Mouse (Mus musculus): ENCODE measurements around the gene Pla1a.
"Not testable (repeated sequence)": the region's sequence is repeated elsewhere in the genome, so short reads cannot be mapped to it uniquely, and the experiment has no call there.

The Pla1a gene

DNA sequence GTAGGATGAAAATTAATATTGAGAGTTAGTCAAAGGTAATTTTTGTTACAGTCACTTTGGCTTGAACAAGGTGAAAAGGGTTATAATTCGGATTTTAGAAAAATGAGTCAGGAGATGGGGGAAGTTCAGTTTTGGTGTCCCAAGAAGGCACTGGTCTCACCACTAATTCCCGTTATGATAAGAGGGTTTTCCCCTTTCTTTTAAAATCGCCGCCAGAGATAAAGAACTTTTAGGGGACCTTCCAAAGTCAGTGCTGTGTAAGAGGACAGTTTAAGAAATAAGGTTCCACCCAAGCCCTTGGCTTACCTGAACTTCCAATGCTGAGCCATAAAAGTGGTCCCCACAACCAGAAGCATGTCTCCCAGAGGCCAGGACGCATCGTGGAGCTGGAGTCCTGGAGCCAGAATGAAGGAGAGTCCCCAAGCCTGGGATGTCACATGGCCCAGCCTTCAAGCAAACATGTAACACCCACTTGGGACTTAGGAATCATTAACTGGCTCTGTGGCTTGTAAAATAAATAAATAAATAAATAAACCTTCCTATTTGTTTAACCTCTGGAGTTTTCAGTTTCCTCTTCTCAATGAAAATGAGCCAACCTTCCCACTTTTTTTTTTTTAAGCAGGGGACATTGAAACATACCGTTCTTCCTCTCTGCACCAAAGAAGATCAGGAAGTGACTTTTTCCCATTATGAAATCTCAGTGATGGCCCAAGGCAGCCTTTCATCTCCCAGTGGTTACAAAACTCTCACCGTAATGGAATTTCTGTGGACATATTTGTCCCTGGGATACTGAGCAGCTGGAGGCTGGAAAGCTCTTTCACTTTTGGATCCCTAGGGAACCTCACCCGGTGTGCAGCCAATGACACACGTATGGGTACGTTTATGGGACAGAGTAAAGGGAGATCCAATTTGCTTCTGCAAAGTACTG, at the start of gene Pla1a:
Gene Pla1a, minus strand, starts transcription at position 648 of the 928 bp plus-strand sequence.
- in situ Hi-C loops (cut with MboI, MseI): no loop called here

DNA sequence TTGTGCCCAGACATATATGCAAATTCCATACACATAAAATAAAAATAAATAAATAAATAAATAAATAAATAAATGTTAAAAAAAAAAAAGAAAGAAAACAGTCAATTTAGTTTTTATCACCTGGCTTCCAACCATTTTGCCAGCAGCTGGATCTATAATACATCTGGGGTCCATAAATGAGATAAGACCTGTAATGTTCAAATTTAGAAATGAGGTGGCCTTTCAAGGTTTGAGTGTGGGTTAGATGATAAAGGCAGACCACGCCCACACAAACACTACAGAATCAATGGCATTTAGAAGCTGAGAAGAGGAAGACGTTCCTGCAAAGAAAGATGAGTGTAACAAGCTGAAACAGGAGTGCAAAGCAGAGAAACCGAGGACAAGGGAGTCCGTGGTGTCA, 48.4 kb upstream of the Pla1a start:
- in situ Hi-C loops (cut with MboI, MseI): loop anchor here (5.0 to 10.0 kb wide), 3 partner anchors 34 to 159 kb away; no protein-coding TSS in a partner anchor

DNA sequence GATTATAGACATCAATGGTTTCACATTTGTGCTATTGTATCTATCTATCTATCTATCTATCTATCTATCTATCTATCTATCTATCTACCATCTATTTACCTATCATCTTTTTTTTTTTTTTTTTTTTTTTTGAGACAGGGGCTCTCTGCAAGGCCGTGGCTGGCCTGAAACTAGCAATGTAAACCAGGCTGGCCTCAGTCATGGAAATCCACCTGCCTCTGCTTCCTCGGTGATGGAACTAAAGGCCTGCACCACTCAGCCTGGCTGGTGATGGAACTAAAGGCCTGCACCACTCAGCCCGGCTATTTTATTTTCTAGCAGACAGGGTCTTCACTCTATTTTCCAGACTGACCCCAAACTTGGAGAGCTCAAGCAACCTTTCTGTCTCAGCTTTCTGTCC, 45.4 kb upstream of the Pla1a start:
- in situ Hi-C loops (cut with MboI, MseI): no loop called here

DNA sequence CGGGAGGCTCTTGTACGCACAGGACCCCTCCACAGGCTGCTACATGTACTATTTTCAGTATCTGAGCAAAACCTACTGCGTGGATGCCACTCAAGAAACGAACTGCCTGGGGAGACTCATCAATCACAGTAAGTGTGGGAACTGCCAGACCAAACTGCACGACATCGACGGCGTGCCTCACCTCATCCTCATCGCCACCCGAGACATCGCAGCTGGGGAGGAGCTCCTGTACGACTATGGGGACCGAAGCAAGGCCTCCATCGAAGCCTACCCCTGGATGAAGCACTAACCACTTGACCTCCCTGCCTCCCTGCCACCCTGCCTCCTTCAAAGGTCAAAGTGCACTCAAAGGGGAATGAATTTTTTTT, 44.3 kb upstream of the Pla1a start:
- in situ Hi-C loops (cut with MboI, MseI): not testable (repeated sequence)

DNA sequence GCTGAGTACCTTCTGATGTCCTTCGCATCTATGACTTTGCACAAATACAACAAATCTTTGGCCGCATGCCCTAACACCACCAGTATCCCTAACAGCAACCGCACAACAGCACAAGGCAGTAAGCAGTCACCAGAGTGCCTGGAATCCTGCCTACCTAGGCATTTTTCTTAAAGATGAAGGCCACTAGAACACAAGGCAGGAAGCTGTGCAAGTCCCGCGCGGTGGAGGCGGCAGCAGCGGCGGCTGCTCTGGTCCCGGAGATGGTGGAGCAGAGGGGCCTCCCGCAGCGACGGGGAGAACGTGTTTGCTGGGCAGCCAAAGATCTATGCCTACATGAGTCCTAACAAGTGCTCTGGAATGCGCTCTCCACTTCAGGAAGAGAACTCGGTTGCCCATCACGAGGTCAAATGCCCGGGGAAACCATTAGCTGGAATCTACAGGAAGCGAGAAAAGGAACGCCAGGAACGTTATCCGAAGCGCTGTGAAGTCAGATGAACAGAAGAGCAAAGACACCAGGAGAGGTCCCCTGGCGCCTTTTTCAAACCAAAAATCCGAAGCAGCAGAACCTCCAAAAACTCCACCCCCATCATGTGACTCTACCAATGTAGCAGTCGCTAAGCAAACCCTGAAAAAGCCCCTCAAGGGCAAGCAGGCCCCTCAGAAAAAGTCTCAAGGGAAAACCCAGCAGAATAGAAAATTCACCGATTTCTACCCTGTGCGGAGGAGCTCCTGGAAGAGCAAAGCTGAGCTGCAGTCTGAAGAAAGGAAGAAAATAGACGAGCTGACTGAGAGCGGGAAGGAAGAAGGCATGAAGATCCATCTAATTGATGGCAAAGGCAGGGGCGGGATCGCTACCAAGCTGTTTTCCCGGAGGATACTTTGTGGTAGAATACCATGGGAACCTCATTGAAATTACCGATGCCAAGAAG, 43.6 kb upstream of the Pla1a start:
- in situ Hi-C loops (cut with MboI, MseI): no loop called here

DNA sequence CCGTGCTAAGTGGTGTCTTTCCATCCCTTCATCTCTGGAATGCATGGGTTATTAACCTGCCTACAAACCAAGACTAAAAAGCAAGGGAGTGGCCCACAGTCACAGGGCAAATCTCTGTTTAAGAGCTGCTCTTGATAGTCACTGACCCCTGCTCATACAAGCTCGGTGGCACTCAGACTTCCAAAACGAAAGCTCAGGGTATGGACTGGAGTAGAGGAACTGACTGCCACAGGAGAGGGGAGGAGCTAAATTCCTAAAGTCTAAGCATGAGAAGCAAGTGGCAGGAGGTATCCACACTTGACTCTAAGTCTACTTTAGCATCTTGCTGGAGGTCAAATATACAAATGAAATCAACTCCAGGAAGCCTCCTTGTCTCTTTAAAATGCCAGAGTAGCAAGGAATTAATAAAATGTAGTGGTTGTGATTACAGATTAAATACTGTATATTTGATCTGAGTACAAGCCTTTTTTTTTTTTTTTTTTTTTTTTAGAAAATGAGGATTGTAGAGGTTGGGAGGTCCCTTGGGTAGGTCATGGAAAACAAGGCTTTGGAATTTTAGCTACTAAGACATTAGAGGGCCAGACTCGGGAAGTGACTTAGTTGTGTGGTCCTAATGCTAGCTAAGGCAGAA, 42.9 kb upstream of the Pla1a start:
- in situ Hi-C loops (cut with MboI, MseI): no loop called here

DNA sequence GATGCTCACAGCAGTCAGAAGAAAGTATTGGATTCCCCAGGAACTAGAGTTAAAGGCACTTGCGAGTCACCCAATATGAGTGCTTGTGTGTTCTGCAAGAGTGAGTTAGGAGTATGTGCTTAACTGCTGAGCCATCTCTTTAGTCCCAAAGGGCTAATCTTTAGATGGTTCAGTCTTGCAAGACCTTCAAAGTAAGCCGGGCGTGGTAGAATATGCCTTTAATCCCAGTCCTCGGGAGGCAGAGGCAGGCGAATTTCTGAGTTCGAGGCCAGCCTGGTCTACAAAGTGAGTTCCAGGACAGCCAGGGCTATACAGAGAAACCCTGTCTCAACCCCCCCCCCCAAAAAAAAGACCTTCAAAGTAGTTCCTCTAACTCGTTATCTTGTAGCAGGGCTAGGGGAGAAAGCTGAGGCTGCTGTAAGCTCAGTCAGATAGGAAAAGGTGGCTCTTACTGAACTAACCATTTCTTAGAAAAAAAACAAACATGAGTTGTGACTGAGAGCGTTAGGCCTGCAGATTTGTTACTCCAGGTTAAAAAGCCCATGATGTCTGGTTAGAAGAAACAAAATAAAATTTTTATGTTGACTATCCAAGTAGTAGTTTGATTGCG, 41.8 kb upstream of the Pla1a start:
- in situ Hi-C loops (cut with MboI, MseI): no loop called here

DNA sequence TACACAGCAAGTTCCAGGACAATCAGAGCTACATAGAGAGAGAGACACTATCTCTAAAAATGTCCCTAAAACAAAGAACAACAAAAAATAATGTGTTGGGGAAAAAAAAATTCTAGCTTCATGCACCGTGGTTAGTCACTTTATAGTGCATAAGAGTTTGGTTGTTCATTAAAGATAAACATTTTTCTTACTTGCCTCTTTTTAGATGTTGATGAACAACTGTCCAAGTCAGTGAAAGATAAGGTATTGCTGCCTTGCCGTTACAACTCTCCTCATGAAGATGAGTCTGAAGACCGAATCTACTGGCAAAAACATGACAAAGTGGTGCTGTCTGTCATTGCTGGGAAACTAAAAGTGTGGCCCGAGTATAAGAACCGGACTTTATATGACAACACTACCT, 40.7 kb upstream of the Pla1a start:
- in situ Hi-C loops (cut with MboI, MseI): no loop called here

DNA sequence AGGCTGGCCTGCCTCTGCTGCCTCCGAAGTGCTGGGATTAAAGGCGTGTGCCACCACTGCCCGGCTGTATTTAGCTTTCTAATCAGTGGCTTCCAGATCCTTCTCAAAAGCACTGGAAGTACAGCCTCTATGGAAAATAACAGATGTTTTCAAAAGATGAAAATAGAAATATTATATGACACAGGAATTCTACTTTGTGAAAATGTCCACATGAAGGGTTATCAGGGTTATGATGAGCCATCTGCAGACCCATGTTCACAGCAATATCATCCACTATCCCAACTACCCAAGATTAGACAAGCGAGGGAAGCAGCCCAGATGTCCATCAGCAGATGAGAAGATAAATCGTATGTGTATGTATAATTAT, 39.5 kb upstream of the Pla1a start:
- in situ Hi-C loops (cut with MboI, MseI): no loop called here

DNA sequence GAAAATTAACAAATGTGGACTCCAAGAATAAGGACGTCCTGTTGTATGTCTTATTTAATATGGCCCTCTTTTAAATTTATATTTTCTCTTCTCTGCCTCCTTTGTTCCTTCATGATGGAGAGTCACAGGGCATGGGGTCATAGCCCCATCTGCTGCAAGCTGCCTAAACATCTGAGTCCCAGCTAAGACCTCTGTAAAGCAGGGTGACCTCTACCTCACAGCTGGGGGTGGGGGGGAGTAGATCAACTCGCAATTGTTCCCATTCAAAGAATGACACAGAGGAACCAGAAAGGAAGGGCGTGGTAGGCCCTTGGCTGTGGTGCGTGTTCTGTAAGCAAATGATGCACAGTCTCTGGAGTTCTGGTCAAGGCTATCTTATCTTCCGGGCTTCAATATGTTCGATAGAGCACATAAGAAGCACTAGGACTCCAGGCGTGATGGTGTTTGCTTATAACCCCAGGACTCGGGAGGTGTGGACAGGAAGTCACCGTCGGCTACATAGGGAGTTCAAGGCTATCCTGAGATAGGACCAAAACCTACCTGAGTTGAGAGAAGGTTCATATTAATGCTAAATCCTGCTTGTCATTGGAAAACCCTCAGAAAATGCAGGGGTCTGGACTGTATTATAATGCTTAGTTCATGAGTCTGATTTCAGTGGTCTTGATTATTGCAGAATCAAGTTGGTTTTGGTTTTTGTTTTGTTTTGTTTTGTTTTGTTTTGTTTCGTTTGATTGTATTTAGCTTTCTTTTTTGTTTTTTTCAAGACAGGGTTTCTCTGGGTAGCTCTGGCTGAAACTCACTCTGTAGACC, 39.0 kb upstream of the Pla1a start:
- in situ Hi-C loops (cut with MboI, MseI): no loop called here

DNA sequence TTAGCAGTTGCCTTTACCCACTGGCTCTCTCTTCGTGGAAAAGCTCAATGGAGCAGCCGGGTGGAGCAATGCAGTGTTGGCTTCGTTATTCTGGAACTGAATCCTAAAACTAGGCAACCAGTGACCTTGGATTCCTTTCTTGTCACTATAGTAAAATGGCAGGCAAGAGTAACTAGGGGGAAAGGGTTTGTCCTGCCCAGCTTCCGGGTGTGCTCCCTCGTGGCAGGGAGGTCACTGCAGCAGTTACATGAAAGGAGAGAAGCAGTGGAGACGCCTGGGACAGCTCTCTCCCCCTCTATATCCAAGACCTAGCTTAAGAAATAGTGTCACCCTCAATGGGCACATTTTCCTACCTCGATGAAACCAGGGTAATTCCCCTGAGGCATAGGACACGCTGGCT, 36.5 kb upstream of the Pla1a start:
- in situ Hi-C loops (cut with MboI, MseI): no loop called here

DNA sequence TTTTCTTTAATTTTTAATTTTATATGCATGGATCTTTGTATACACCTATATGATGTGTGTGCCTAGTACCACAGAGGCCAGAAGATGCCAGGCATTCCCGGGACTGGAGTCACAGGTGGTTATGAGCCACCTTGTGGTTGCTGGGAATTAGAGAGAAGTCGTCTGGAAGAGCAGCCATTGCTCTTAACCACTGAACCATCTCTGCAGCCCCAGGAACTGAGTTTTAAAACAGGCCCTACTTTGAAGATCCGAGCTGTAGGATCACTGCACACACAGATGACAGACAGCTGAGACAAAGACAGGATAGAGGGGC, 35.7 kb upstream of the Pla1a start:
- in situ Hi-C loops (cut with MboI, MseI): no loop called here

DNA sequence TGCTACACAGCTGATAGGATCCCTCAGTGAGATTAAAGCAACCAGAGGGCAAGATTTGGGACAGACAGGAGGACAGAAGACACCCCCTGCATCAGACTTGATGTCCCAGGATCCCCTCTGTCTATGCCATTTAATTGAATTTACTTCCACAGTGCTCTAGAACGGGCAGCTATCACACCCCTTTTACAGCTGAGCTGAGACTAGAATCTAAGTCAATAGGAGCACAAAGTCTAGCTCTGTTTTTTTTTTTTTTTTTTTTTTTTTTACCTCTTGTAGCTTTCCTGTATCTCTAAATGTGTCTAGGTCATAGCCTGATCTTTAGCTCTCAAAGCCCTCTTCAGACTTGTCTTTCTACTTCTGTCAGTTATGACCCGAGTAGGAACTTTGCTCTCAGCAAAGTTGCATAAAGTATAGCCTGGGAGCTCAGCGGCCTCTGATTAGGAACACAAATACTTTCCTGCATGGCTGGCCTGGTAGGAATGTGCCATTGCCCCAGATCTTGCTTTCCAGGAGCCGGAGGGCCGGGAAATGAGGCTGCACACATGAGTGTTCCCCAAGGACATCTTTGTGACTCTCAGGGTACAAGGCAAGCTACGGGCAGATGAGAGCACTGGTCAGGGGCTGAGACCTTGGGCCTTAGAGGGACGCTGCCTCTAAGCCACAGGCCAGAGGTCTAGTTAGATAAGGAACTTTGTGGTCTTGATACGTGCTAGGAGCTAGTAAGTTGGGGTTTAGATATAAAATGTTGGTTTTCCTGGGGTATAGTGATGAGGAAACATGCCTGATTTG, 35.2 kb upstream of the Pla1a start:
- in situ Hi-C loops (cut with MboI, MseI): no loop called here

DNA sequence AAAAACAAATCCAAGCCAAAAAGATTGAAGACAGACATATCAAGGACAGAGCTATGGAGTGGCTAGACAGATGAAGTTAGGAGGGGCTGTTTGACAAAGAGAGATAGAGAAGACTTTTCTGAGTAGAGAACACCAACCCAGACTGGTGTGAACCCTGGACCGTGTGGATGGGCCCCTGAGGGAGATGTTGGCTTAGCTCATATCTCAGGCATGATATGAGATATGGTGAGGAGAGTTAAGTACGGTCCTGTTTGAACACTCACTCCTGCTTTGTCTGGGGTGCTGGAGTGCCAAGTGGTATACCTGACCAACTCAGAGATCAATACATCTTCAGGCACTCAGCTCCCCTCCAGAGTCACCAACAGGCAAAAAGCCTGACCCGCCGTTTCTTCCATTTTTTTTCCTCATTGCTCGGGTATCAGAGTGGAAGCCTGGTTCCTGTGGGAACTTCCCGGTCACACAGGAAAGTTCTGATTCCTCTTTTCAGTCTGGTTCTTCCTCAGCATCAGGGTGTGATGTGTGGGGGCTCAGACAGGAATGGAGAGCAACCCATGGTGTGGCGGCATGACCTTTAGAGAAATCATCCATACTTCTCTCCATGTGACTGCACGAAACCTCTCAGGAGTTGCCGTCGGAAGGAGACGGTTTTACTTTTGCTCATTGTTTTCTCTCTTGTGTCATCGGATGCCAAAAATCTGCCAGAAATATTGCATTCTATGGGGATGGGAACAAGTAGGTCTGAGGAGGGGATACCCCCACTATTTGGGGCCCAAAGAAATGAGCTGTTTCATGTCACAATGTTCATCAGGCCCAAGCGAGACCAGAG, 34.4 kb upstream of the Pla1a start:
- in situ Hi-C loops (cut with MboI, MseI): no loop called here

DNA sequence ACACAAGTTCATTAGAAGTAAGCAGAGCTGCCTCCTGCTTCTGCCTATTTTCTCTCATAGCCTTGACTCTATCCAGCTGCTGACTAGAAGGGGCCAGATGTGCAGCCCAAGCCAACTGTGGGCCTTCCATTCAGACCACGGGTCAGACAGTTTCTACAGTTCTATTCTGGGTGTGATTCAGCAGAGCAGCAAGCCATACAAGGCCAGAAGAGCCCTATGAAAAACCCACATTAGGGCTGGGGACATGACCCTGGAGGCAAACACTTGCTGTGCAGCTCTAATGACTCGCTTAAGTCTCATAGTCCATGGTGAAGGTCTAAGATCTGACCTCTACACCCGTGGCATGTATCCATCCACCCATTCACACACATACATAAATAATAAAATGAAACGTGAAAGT, 33.1 kb upstream of the Pla1a start:
- in situ Hi-C loops (cut with MboI, MseI): no loop called here

DNA sequence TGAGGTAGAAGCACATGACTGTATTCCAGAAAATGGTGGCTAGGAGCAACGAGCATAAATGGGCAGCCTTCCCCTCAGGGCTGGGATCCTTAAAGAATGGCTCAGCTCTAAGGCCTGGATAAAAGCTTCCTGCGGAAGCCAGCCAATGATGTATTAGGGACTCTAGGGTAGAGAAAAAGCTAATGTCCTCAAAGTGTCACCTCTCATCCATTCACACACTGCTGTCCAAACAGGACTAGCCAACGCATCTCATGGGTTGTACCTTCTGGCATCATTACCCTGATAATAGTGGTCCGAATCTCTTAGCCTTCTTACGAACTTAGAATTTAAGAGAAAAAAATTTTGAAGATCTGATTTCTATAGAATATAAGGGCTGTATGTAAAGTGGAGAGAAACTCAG, 30.4 kb upstream of the Pla1a start:
- in situ Hi-C loops (cut with MboI, MseI): no loop called here

DNA sequence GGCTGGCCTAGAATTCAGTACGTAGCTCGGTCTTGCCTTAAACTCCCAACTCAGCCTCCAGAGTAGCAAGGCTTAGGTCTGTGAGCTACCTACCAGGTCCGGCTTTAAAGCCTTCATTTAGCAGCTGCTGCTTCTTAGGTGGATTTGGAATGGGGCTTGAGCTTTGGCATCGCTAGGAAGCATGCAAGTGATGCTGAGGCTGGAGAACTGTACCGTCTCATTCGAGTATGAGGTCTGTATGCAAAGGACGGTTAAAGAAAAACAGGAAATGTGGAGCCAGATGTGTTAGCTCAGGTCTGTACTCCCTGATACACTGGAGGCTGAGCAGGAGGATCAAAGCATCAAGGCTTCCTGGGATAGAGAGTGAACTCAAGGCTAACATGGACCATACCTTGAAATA, 29.2 kb upstream of the Pla1a start:
- in situ Hi-C loops (cut with MboI, MseI): no loop called here

DNA sequence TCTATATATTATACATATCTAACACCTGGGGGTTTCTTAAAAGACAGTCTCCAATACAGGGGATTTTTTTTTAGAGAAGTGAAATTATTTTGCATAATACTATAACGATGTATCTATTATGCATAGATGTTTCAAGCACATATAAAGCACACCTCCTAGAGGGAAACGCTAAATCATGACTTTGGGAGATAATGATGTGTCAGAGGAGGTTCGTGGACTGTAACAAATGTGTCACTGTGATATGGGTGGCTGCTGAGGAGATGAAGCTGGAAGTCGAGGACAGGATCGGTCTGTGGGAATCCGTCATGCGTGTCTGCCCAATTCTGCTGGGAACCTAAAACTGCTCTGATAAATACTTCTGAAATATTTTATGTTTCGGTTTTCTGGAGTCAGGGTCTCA, 28.8 kb upstream of the Pla1a start:
- in situ Hi-C loops (cut with MboI, MseI): no loop called here

DNA sequence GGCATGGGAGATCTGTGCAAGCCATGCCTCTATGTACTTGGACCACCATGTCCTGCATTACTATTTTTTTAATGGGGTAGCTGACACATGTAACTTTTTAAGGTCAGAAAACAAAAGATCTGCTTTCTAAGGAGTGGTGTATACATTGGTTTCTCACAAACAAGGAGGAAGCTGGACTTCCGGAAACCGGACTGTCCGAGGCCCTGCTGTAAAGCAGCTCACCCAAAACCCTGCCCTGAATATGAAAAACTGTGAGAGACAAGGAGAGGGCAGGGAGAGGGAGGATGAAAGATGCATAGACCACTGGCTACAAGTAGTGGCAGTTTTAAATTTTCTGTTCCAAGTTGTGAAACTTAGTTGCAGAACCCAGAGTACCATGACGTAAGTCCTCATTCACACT, 27.0 kb upstream of the Pla1a start:
- in situ Hi-C loops (cut with MboI, MseI): no loop called here
